ENCODE assay signal across 23 mouse cellular contexts in genomic region chr11:76981570-76982141, GRCm38 (mm10). TPM values are rescaled to one million over a fixed set of nuclear protein-coding genes. Genes with fewer than 3 reads are reported as not detected.
DNase-seq lines count a peak whose midpoint lies in the region; ATAC-seq and TF ChIP-seq lines count a peak whose summit lies in the region.
"Had no signal": no experiment of that assay in that cellular context is flagged by ENCODE, and none has a peak within 500 bp of the region (broad histone marks: within the 10 kb centered on the region; RNA-seq: fewer than 3 reads in every experiment).

No protein-coding gene starts in this region.

- 66% methylated on average over 5 of the region's 5 CpGs for WGBS in kidney, embryonic 14.5 days
- WGBS in liver, embryonic 15.5 days (ENCODE audit: insufficient replicate concordance) = 49% methylated on average over 5 of the region's 5 CpGs
- WGBS in liver, embryonic 11.5 days = 65% methylated on average over 5 of the region's 5 CpGs
- WGBS in stomach, embryonic 16.5 days = 64% methylated on average over 5 of the region's 5 CpGs
- WGBS in stomach, postnatal 0 days = 57% methylated on average over 5 of the region's 5 CpGs
- 59% methylated on average over 5 of the region's 5 CpGs for WGBS in liver, postnatal 0 days (ENCODE audit: insufficient replicate concordance)

- no peak overlapping the region for H3K4me3 ChIP-seq in kidney, embryonic 14.5 days (ENCODE audit: low read length)
- no peak overlapping the region for H3K4me3 ChIP-seq in liver, embryonic 15.5 days (replicated peaks)
- no peak overlapping the region for H3K4me3 ChIP-seq in liver, embryonic 11.5 days (ENCODE audit: low read depth, low read length)
- H3K4me3 ChIP-seq in stomach, embryonic 16.5 days (replicated peaks; ENCODE audit: low read length) = no peak overlapping the region
- no peak overlapping the region for H3K4me3 ChIP-seq in stomach, postnatal 0 days (ENCODE audit: low read depth, low read length)
- no peak overlapping the region for H3K4me3 ChIP-seq in liver, postnatal 0 days (ENCODE audit: low read depth, low read length)
- H3K4me3 ChIP-seq: embryonic facial prominence, embryonic 10.5 days; embryonic facial prominence, embryonic 12.5 days; forebrain, embryonic 13.5 days; forebrain, embryonic 15.5 days had no signal

- no peak for DNase-seq in kidney, adult 18-20 months
- no peak for DNase-seq in liver, embryonic 11.5 days (ENCODE audit: low spot score)
- DNase-seq in stomach, postnatal 0 days (ENCODE audit: low spot score) = no peak
- DNase-seq in liver, postnatal 0 days = no peak
- DNase-seq: adrenal gland, adult 2 months; adrenal gland, postnatal 10 days; adrenal gland, postnatal 25 days; B cell, adult 2 months; cerebellum, adult 11 months; cerebellum, adult 18-20 months; cerebellum, adult 8-10 months; cerebellum, adult 9-11 months; cerebellum, postnatal 14 days; cerebellum, postnatal 36 days; forebrain, postnatal 0 days had no signal

- no peak for TF ChIP-seq CTCF in stomach, postnatal 0 days (IDR thresholded peaks at IDR 0.05; ENCODE audit: low read depth)
- TF ChIP-seq CTCF in liver, postnatal 0 days (IDR thresholded peaks at IDR 0.05; ENCODE audit: low read depth) = no peak

- H3K9me3 ChIP-seq in kidney, embryonic 14.5 days (ENCODE audit: control insufficient read depth, low read length) = no peaks in the 10 kb centered on the region
- H3K9me3 ChIP-seq in liver, embryonic 15.5 days (replicated peaks) = no peaks in the 10 kb centered on the region
- no peaks in the 10 kb centered on the region for H3K9me3 ChIP-seq in liver, embryonic 11.5 days (ENCODE audit: control insufficient read depth, low read length)
- H3K9me3 ChIP-seq in stomach, embryonic 16.5 days (replicated peaks; ENCODE audit: control insufficient read depth, low read length) = no peaks in the 10 kb centered on the region
- no peaks in the 10 kb centered on the region for H3K9me3 ChIP-seq in stomach, postnatal 0 days (ENCODE audit: control insufficient read depth, low read length)
- no peaks in the 10 kb centered on the region for H3K9me3 ChIP-seq in liver, postnatal 0 days (ENCODE audit: low read length)
- H3K9me3 ChIP-seq: embryonic facial prominence, embryonic 10.5 days; embryonic facial prominence, embryonic 12.5 days; forebrain, embryonic 13.5 days; forebrain, embryonic 15.5 days had no signal

- TF ChIP-seq EP300 in stomach, postnatal 0 days (optimal IDR thresholded peaks at IDR 0.05) = no peak
- no peak for TF ChIP-seq EP300 in liver, postnatal 0 days (IDR thresholded peaks at IDR 0.05; ENCODE audit: low read depth)

- 0 out of 2 replicates have a peak, but pooled peaks have one; percentile 43 for ATAC-seq in kidney, embryonic 14.5 days (ENCODE audit: low FRiP score, low TSS enrichment)
- no peak for ATAC-seq in liver, embryonic 15.5 days (ENCODE audit: insufficient read depth)
- no peak for ATAC-seq in liver, embryonic 11.5 days (replicated peaks; ENCODE audit: low FRiP score)
- ATAC-seq in stomach, embryonic 16.5 days (ENCODE audit: insufficient read depth, low FRiP score) = no peak
- ATAC-seq in stomach, postnatal 0 days (ENCODE audit: low FRiP score, low TSS enrichment) = no peak
- peak; percentile 52 for ATAC-seq in liver, postnatal 0 days
- no peak for ATAC-seq in CD4-positive, CD25-positive, alpha-beta regulatory T cell, adult 4 months
- ATAC-seq: forebrain, embryonic 13.5 days; forebrain, embryonic 15.5 days; forebrain, postnatal 0 days had no signal

- no peaks in the 10 kb centered on the region for H3K27me3 ChIP-seq in kidney, embryonic 14.5 days (ENCODE audit: control insufficient read depth, insufficient read depth, low read length)
- no peaks in the 10 kb centered on the region for H3K27me3 ChIP-seq in liver, embryonic 15.5 days
- no peaks in the 10 kb centered on the region for H3K27me3 ChIP-seq in liver, embryonic 11.5 days (replicated peaks; ENCODE audit: control insufficient read depth, insufficient read depth, low read length)
- no peaks in the 10 kb centered on the region for H3K27me3 ChIP-seq in stomach, embryonic 16.5 days (ENCODE audit: control insufficient read depth, insufficient read depth, low read length)
- no peaks in the 10 kb centered on the region for H3K27me3 ChIP-seq in stomach, postnatal 0 days (ENCODE audit: control insufficient read depth, insufficient read depth, low read length)
- no peaks in the 10 kb centered on the region for H3K27me3 ChIP-seq in liver, postnatal 0 days (ENCODE audit: insufficient read depth, low read length)
- H3K27me3 ChIP-seq: embryonic facial prominence, embryonic 12.5 days; forebrain, embryonic 13.5 days; forebrain, embryonic 15.5 days had no signal

- peaks cover 61% of the 10 kb centered on the region for H3K36me3 ChIP-seq in kidney, embryonic 14.5 days (ENCODE audit: control insufficient read depth, insufficient read depth, low read length)
- peaks cover 43% of the 10 kb centered on the region for H3K36me3 ChIP-seq in liver, embryonic 15.5 days (replicated peaks)
- peaks cover 14% of the 10 kb centered on the region for H3K36me3 ChIP-seq in liver, embryonic 11.5 days (ENCODE audit: control insufficient read depth, insufficient read depth, low read length)
- H3K36me3 ChIP-seq in stomach, embryonic 16.5 days (ENCODE audit: control insufficient read depth, insufficient read depth, low read length) = peaks cover 7% of the 10 kb centered on the region; the same call in 1 of the 2 replicates
- peaks cover 26% of the 10 kb centered on the region for H3K36me3 ChIP-seq in stomach, postnatal 0 days (ENCODE audit: control insufficient read depth, insufficient read depth, low read length)
- peaks cover 36% of the 10 kb centered on the region for H3K36me3 ChIP-seq in liver, postnatal 0 days (replicated peaks; ENCODE audit: insufficient read depth, low read length)

- no peak overlapping the region for H3K27ac ChIP-seq in kidney, embryonic 14.5 days (ENCODE audit: low read depth, low read length)
- peak overlapping the region; percentile 4 for H3K27ac ChIP-seq in liver, embryonic 15.5 days (replicated peaks)
- H3K27ac ChIP-seq in liver, embryonic 11.5 days (ENCODE audit: low read depth, low read length) = no peak overlapping the region
- H3K27ac ChIP-seq in stomach, embryonic 16.5 days (ENCODE audit: low read length) = peak overlapping the region; percentile 19; the same call in 1 of the 2 replicates
- H3K27ac ChIP-seq in stomach, postnatal 0 days (replicated peaks) = no peak overlapping the region
- H3K27ac ChIP-seq in liver, postnatal 0 days (ENCODE audit: low read depth) = peak overlapping the region; percentile 66
- H3K27ac ChIP-seq: embryonic facial prominence, embryonic 10.5 days; embryonic facial prominence, embryonic 12.5 days; forebrain, embryonic 13.5 days; forebrain, embryonic 15.5 days had no signal

- no peak overlapping the region for H3K9ac ChIP-seq in kidney, embryonic 14.5 days (ENCODE audit: low read depth, low read length)
- no peak overlapping the region for H3K9ac ChIP-seq in liver, embryonic 15.5 days
- H3K9ac ChIP-seq in liver, embryonic 11.5 days (ENCODE audit: low read depth, low read length) = no peak overlapping the region
- H3K9ac ChIP-seq in stomach, embryonic 16.5 days (ENCODE audit: low read length) = no peak overlapping the region
- no peak overlapping the region for H3K9ac ChIP-seq in stomach, postnatal 0 days (ENCODE audit: low read length)
- no peak overlapping the region for H3K9ac ChIP-seq in liver, postnatal 0 days (replicated peaks)
- H3K9ac ChIP-seq: embryonic facial prominence, embryonic 12.5 days; forebrain, embryonic 13.5 days; forebrain, embryonic 15.5 days; forebrain, postnatal 0 days had no signal

- no peaks in the 10 kb centered on the region for H3K4me1 ChIP-seq in kidney, embryonic 14.5 days (ENCODE audit: control insufficient read depth, insufficient read depth, low read length)
- peaks cover 20% of the 10 kb centered on the region for H3K4me1 ChIP-seq in liver, embryonic 15.5 days (replicated peaks)
- H3K4me1 ChIP-seq in liver, embryonic 11.5 days (replicated peaks; ENCODE audit: control insufficient read depth, insufficient read depth, low read length) = peaks cover 3% of the 10 kb centered on the region; the same call in 1 of the 2 replicates
- no peaks in the 10 kb centered on the region for H3K4me1 ChIP-seq in stomach, embryonic 16.5 days (ENCODE audit: control insufficient read depth, insufficient read depth, low read length)
- no peaks in the 10 kb centered on the region for H3K4me1 ChIP-seq in stomach, postnatal 0 days (replicated peaks; ENCODE audit: control insufficient read depth, insufficient read depth)
- H3K4me1 ChIP-seq in liver, postnatal 0 days (ENCODE audit: insufficient read depth) = peaks cover 8% of the 10 kb centered on the region
- H3K4me1 ChIP-seq: embryonic facial prominence, embryonic 10.5 days; embryonic facial prominence, embryonic 12.5 days; forebrain, embryonic 13.5 days; forebrain, embryonic 15.5 days had no signal

- no peak overlapping the region for H3K4me2 ChIP-seq in kidney, embryonic 14.5 days (replicated peaks; ENCODE audit: low read depth, low read length)
- H3K4me2 ChIP-seq in liver, embryonic 15.5 days = no peak overlapping the region
- no peak overlapping the region for H3K4me2 ChIP-seq in liver, embryonic 11.5 days
- no peak overlapping the region for H3K4me2 ChIP-seq in stomach, embryonic 16.5 days (ENCODE audit: low read depth, low read length)
- H3K4me2 ChIP-seq in stomach, postnatal 0 days (replicated peaks; ENCODE audit: low read depth) = no peak overlapping the region
- H3K4me2 ChIP-seq in liver, postnatal 0 days (ENCODE audit: low read depth, low read length) = 0 out of 2 replicates have a peak overlapping the region, but pooled peaks have one; percentile 13
- H3K4me2 ChIP-seq: embryonic facial prominence, embryonic 12.5 days; forebrain, embryonic 13.5 days; forebrain, embryonic 15.5 days had no signal

RNA-seq across cellular contexts. Expression of gene Slc6a4, which starts 16.7 kb away (rescaled TPM):
- polyA plus RNA-seq in kidney, embryonic 14.5 days (2014; fragmentation: Nextera tagmentation; extraction: Ambion mirVana) = 1.1 and 2.2 TPM in 2 replicates
- 2.1 and 2.4 TPM in 2 replicates for polyA plus RNA-seq in liver, embryonic 15.5 days (2015; fragmentation: Nextera tagmentation; extraction: Ambion mirVana)
- 1.9 TPM in 2 replicates for polyA plus RNA-seq in liver, embryonic 11.5 days (2014; fragmentation: Nextera tagmentation; extraction: Ambion mirVana)
- polyA plus RNA-seq in stomach, embryonic 16.5 days (2015; fragmentation: Nextera tagmentation; extraction: Ambion mirVana) = 2.3 and 3.0 TPM in 2 replicates
- polyA plus RNA-seq in stomach, postnatal 0 days (2015; fragmentation: Nextera tagmentation; extraction: Ambion mirVana) = 0.29 and 0.30 TPM in 2 replicates
- polyA plus RNA-seq in liver, postnatal 0 days (2015; fragmentation: Nextera tagmentation; extraction: Ambion mirVana) = 1.3 and 2.0 TPM in 2 replicates
- polyA plus RNA-seq in CD4-positive, CD25-positive, alpha-beta regulatory T cell, adult 4 months (2017; shearing (Covaris generic)) = under 1 TPM in 1 of 2 experiments, not detected in 1; 0.24 TPM

RNA-seq across cellular contexts. Expression of gene Blmh, which starts 57.0 kb away (rescaled TPM):
- 136 and 160 TPM in 2 replicates for polyA plus RNA-seq in kidney, embryonic 14.5 days (2014; fragmentation: Nextera tagmentation; extraction: Ambion mirVana)
- 40.5 and 44.2 TPM in 2 replicates for polyA plus RNA-seq in liver, embryonic 15.5 days (2015; fragmentation: Nextera tagmentation; extraction: Ambion mirVana)
- 107 and 116 TPM in 2 replicates for polyA plus RNA-seq in liver, embryonic 11.5 days (2014; fragmentation: Nextera tagmentation; extraction: Ambion mirVana)
- polyA plus RNA-seq in stomach, embryonic 16.5 days (2015; fragmentation: Nextera tagmentation; extraction: Ambion mirVana) = 124 and 133 TPM in 2 replicates
- polyA plus RNA-seq in stomach, postnatal 0 days (2015; fragmentation: Nextera tagmentation; extraction: Ambion mirVana) = 118 TPM in 2 replicates
- 34.2 and 34.6 TPM in 2 replicates for polyA plus RNA-seq in liver, postnatal 0 days (2015; fragmentation: Nextera tagmentation; extraction: Ambion mirVana)
- polyA plus RNA-seq in CD4-positive, CD25-positive, alpha-beta regulatory T cell, adult 4 months (2017; shearing (Covaris generic)) = 100 to 1,000 TPM in 1 of 2 experiments, 10 to 100 TPM in 1; 81.9 to 102 TPM

Comparison
In these comparisons a context has a peak if more than half of its experiments do, and no peak if none do; other contexts are left out.
1. ATAC-seq: peak in kidney, embryonic 14.5 days (single experiment) and liver, postnatal 0 days (single experiment); none in liver, embryonic 15.5 days (single experiment), liver, embryonic 11.5 days (single experiment), stomach, embryonic 16.5 days (single experiment), stomach, postnatal 0 days (single experiment) and CD4-positive, CD25-positive, alpha-beta regulatory T cell, adult 4 months (single experiment).
2. H3K27ac ChIP-seq: peak in liver, embryonic 15.5 days (single experiment), stomach, embryonic 16.5 days (single experiment) and liver, postnatal 0 days (single experiment); none in kidney, embryonic 14.5 days (single experiment), liver, embryonic 11.5 days (single experiment) and stomach, postnatal 0 days (single experiment).